Mouse (Mus musculus) thymus, adult 18-20 months (tissue): ENCODE data around the gene Serping1.
"Not testable (repeated sequence)": the region's sequence is repeated elsewhere in the genome, so short reads cannot be mapped to it uniquely, and the experiment has no call there.

Experiments used
- DNase-seq, 2 experiments: peaks; one replicate each; pipeline ENCODE4 v3.0.0; 2022; ENCODE audit warnings: mixed read lengths in 2 of 2

Gene Serping1

DNA sequence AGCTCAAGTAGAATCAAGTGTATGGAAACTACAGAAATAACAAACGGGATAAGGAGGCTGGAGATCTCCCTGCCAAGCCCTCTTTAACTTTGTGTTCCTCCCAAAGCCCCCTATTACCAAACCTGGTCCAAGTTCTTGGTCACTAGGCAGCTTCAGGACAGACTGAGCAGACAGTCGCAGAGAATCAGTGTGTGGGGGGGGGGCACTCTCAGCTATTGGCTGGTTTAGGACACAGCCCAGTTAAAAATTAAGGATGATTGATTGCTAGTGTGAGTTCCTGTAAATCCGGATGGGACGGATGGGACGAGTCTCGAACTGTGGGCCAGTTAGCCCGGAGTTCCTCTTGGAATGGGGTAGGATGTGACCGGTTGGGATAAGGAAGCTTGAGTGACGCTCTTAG lies at the start of gene Serping1:
TSS of gene Serping1 (minus strand) at position 204 of the 400 bp plus-strand sequence.
- DNase-seq = no peak

DNA sequence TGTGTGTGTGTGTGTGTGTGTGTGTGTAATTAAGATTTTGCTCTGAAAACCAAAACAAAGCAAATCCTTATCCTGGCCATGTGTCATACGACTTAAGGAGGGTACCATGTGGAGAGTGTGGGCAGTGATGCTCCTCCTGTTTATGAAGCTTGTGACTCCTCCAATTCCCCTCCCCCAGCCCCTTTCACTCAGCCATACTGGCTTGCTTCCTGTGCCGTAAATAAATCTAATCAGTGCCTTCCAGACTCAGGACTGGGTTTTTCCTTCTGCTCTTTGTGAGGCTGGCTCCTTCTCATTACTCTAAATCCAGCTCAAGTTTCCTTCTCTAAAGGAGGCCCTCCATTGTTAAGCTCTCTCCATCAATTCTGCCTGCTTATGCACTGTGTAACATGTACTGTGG lies 48.0 kb upstream of the Serping1 start:
- no peak for DNase-seq

DNA sequence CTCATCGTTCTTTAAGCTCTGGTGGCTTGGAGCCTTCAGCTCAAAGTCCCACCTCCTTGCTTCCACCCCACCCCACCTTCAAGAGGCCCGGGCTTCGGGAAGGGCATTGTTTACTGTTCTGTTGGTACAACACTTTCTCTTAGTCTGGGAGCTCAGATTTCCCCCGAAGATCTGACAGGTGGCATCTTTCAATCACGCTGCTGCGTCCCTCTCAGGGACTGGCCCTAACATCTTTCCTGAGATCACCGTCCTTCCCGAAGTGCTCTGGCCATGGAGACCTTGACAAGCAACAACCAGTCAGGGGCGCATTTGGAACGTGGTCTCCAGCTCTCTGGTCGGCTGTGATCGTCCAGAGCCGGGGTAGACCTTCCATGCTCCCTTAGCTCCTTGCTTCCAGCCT lies 47.3 kb upstream of the Serping1 start, which contains the start of gene Smtnl1:
TSS of gene Smtnl1 (minus strand) at position 101 of the 400 bp plus-strand sequence.
- DNase-seq = no peak

DNA sequence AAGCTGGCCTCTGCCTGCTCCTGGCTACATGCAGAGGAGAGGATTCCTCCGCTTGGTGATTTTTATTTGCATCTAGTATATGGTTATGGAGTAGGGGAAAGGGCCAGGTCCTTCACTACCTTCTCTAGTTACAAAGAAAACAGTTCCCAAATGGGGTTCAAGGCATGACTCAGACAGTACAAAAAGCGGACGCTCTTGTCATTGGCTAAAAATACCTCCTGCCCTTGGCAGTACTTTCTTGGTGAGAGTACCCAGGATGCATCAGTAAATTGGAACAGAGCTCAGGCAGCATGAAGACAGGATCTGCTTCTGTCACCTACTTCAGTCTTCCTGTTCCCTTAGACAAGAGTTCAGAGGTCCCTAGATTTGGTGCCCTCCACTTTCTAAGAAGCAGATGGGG lies 44.6 kb upstream of the Serping1 start:
- no peak for DNase-seq

DNA sequence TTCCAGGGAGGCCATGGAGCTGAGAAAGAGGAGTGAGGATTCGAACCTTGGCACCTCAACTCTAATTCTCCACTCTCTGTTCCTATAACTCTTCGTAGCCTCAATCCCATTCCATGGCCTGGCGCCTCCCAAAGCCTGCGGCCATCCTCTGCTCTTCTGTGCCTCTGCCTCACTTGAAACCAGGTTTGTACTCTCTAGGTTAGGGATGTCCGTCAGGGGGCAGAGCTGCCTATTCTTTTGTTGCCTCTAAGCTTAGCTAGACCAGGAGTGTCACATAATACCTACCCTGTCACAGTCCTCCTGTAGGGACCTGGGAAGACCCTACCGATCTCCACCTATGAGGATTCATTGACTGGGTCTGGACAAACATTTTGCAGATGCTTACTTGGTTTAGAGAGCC lies 37.4 kb upstream of the Serping1 start:
- no peak for DNase-seq

DNA sequence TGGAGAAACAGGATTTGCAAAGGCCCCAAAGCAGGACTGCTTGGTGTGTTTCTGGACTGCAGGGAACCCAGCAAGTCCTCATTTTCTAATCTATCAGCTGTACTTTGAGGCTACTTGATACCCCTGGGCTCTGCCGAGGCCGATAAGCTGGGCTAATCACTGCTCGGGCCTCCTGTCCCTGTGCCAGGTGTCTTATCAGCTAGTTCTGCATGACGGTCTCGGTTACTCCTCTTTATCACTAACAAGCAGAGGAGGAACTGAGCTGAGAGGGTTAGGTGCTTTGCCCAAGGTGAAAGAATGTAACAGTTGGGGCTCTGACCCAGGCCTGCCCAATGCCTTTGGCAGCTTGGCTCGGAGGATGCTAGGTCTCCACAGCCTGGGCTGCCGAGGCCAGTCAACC lies 36.6 kb upstream of the Serping1 start:
- no peak for DNase-seq

DNA sequence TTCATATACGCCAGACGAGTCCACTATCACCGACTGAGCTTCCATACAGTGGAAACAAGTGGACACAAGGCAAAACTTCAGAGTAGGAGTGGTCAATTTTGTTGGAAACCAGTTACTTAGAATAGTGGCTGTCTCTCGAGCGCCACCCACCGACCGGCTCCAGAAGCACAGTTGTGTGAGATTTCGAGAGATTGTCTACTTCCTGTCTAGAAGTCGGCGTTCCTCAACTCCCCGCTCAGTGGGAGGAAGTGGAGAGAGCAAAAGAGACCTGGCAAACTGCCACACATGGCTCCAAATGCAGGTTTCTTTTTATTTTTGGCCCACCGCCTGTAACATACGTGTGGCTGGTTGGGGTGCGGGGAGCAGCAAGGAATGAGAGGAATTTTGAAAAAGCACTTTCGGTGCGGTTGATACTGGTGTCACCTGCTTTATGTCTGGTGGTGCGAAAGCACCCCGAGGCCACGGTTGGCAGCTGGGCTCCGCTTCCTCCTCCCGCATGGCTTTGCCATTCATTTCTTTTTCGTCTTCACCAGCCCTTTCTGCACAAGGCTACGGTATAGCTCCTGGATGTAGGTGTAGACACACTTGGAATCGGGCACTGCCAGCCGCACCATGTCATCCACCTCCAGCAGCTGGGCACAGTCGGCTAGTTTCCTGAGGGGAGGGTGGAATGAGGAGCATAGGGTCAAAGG lies 35.8 kb upstream of the Serping1 start:
- peak; percentile 67 to 73 for DNase-seq

DNA sequence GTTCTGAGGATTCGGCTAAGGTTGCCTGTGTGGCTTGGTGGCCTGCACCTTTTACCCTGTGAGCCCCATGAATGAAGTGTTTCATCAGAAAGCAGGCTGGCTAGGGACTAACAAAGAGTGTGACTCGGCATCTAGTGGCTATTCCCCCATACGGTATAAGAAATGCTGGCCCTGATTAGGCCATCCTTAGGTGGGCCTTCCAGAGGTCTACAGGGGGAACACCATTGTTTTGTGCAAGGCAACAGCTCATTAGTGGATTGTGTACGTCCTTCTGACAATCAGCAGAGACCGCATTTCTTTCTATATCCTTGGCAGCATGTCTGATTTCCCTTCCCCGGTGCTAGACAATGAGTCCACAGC lies 35.3 kb upstream of the Serping1 start:
- DNase-seq = no peak

DNA sequence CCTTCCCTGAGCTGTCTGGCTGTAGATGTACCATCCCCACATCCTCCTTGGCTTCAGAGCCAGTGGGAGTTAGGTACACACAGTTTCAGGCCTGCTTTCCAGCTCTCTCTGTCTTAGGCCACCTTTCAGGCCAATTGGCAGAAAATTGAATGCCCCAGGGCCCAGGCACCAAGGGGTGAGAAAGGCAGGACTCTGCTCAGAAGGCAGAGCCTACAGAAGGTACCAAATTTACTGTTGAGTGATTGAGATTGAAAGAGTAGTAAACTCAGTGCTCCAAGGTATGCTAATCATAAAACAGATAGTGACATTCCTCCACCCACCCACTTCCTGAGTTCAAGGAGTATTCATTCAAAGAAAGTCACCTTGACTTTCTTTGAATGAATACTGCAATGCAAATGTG lies 34.1 kb upstream of the Serping1 start:
- no peak for DNase-seq

DNA sequence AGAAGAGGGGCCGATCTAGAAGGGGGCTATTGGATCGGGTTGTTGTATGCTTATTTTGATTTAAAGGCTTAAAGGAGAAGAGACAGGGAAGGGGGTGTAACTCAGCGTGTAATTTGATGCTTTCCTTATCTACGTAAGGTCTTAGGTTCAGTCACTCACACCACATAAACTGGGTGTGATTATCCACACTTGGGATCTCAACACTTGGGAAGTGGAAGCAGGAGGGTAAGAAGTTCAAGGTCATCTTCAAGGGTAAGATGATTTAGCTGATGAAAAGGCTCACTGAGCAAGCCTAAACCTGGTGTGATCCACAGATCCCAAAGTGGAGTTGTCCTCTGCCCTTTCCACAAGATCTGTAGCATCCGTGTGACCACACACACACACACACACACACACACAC lies 31.3 kb upstream of the Serping1 start:
- no peak for DNase-seq

DNA sequence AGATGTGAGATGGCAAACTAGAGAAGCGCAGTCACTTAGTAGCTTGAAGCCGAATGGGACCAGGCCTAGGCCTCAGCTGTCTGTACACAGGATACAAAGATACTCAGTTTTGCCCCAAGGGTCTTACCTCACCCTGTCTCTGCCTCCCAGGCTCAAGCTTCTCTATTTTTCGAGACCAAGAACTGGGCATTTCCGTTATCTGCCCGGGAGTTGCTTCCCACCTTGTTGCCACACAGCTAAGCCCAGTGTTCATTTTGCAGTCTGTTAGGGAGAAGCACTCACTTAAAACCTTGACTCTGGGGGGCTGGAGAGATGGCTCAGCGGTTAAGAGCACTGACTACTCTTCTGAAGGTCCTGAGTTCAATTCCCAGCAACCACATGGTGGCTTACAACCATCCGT lies 28.7 kb upstream of the Serping1 start:
- DNase-seq = no peak

DNA sequence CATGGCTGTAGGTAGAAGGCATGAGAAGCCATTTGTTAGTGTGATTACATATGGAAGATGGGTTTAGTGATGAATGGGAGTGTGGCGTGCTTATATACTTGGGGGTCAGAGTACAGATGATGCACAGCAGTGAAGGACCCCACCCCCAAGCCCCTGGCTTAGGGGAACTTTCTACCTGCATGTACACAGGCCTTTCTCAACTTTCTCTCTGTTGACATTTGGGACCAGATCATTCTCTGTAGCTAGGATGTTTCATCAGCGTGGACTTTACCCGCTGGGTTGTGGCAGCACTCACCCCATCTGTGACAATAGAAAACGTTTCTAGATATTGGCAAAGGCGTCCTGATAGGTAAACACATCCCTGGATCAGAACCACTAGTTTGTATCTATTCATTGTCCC lies 26.0 kb upstream of the Serping1 start:
- DNase-seq = not testable (repeated sequence)

DNA sequence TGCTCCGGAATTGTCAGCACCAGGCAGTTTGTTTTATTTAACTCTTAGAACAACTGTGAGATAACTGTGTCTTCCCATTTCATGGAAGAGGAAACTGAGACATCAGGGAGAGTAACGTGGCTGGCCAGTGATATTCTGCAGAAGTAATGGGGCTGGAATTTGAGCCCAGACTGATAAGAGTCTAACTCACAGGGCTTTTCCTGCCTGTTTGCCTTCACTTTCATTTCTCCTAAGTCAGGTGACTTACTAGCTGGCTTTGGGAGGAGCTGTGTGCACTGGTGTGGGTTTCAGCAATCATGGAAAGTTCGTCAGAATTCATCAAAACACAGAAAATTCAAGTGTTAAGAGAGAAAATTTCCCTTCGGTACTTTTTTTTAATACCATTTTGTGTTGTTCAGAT lies 25.1 kb upstream of the Serping1 start:
- DNase-seq = no peak

DNA sequence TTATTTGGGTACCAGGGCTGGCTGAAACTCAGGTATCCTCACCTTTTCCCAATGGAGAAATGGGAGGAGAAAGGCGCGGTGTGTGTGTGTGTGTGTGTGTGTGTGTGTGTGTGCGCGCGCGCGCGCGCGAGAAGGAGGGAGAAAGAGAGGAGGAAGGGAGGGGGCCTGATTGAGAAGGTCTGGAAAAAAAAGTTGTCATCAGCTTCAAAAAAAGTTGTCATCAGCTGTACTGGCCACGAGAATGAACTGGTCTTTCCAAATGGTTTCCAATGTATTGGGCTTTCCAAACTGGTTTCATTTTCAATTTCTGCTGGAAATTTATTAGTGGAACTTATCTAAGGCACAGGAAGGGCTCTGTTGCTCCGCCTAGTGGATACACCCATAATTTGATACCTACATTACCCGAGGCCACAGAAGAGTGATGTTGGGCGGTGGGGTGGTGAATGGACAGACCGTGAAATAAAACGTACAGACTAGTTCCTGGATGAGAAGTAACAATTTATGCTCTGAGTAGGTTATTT lies 23.9 kb upstream of the Serping1 start:
- no peak for DNase-seq

DNA sequence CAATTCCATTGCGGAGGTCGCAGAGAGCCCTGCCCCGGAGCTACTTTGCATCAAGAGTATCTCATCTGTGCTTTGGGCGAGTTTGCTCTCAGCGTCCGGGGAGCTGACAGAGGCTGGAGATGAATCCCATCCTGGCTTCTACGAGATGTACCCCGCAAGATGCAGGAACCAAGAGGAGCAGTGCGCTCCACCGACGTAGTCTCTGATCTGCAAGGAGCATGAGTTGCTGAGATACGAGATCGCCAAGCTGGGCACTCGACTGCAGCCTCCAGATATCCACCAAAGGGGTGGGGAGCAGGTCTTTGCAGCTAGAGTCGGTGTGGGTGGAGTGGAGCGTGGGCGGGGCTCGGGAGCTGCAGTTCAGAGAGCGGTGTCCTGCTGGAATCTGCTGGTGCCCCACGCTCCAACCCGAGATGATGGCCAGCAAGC lies 23.3 kb upstream of the Serping1 start, which contains the start of gene Ube2l6:
TSS of gene Ube2l6 (plus strand) at position 336 of the 429 bp plus-strand sequence.
- DNase-seq = peak; percentile 20 to 26

DNA sequence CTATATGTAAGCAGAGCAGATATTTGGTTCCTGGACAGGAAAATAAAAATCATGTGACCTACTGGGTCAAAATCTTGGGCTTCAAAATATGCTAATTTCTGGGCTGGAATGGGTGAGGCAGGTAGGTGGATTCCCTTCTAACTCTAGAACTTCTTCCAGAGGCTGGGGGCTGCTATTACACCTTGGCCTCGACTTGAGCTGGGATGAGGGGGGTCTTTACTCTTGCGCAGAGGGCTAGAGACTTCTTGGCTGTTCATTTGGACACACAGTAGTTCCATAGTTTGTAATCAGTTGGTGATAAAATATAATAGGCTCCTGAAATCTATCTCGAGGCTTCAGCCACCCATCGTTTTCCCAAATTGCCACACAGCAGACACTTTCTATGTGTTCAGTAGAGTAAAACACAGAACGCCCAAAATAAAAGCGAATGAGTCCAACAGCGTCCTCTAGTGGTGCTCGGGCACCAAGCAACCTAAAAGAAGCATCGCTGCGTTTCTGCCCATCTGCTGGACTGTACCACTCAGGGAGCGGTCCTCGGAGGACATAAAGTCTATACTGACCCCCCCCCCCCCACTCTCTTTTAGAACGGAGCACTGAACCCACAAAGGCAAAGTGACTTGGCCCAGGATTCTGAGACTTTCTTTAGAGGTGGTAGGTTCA lies 22.7 kb upstream of the Serping1 start:
- peak in 1 of 2 experiments; percentile 26 for DNase-seq

DNA sequence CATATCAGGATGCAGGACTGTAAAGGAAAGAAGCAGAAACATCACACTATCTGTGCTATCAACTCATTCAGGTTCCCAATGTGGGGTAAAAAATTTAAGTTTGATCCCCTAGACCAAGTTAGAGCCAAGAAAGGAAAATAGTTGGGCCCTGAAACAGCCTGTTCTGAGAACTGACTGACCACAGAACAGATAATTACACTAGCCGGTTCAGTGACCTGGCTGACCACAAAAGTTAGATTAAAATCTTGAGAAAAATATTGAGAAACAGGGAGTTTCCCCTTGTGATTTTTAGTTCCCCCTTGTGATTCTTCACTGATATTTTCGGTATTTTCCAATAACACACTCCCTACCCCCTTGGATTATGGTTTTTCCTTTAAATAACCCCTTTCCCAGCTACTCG lies 18.6 kb upstream of the Serping1 start:
- no peak for DNase-seq

DNA sequence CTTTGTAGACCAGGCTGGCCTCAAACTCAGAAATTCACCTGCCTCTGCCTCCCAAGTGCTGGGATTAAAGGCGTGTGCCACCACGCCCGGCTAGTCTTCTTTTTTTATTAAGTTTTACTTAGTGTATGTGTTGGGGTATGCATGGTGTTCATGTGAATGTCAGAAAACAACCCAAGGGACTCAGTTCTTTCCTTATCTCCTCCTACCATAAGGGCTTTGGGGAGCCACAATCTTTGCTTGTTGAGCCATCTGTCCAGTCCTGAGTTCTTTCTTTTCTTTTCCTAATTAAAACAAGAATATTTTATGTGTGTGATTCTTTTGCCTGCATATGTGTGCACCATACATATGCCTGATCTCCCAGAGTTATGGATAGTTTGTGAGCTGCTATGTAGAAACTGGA lies 17.9 kb upstream of the Serping1 start:
- DNase-seq = no peak

DNA sequence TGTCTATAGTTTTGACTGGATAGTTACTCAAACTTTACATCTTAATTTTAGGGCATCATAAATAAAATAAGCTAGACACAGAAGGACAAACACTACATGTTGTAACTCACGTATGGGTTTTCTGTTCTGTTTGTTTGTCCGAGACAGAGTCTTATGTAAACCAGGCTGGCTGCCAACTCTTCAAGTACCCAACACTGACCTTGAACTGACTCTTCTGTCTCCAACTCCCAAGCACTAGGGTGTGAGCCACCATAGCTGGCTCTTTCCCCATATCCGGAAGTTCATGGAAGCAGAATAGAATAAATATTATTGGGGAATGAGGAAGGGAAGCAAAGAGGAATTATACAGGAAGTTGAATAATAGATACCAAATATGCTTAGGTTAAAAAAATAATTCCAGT lies 17.3 kb upstream of the Serping1 start:
- DNase-seq = no peak

DNA sequence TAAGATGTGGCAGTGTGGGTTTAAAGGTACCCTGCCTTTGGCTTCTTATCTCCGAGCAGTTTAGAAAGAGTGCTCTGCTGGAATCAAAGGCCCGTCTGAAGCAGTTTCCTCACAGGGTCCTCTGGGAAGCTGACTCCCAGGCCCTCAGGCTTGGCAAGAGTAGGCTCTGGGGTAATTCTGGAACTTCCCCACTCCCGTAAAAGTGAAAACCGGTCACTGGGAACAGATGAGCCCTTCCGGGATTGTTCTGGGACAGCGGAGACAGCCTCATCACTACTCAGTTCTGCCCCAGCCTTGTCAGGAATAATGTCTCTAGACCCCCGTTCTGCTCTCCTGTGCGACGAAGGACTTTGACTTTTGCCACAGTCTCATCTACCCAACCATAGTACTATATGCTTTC lies 15.2 kb upstream of the Serping1 start:
- DNase-seq = no peak

DNA sequence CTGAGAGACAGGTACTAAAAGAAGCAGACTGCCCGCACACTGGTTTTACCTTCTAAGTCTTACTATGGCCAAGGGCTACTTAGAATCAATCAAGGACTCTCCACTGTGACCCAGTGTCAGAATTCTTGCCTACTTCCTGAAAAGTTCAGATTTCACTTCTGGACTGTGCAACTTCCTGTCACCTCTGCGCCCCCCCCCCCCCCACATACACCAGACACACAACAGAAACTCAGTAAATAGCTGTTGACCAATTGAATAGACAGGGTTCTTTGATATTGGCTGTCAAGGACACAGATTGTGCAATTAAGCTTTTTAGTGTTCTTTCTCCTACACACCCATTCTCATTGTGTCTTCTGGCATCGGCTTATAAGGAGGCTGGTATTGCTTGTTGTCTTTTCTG lies 13.1 kb upstream of the Serping1 start:
- no peak for DNase-seq

DNA sequence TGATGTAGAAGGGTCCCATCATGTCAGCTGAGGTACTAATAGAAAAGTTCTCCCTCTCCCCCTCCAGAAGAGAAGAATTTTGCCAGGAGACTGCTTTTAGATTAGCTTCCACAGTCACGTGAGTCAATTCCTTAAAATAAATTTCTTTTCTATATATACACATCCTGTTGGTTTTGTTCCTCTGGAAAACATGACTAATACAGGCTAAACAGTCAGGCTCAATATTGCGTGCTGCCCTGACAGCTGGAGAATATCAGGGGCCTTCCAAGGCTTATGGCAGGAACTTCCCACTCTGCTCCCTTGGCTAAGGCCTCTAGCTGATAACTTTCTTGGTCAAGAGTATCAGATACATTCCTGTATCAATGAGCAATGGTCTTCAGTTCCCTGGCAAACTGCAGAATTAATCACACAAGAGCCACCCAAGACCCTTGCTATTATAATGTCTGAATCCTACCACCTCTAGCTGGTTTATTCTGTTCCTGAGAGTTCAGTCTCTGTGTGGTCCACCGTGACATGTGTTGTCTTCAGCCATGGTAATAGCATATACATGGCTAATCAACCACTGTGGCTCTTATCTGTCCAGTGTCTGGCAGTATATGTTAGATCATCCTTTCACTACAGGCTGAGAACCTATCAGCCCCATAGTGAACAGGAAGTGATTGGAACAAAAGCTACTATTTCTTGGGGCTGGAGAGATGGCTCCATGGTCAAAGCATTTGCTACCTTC lies 8.8 kb upstream of the Serping1 start:
- DNase-seq = no peak

DNA sequence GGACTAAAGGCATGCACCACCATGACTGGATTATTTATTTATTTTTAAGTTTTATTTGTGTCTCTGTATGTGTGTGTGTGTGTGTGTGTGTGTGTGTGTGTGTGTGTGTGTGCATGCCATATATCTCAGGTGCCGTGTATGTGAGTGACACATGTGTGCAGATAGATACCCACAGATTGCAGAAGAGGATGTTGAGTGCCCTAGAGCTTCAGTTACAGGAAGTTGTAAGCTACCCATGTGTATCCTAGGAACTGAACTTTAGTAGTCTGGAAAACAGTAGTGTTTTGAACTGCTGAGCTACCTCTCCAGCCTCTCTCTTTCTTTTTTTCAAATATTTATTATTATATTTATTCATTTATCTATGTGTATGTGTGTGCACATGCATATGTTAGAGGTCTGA lies 8.1 kb upstream of the Serping1 start:
- no peak for DNase-seq

DNA sequence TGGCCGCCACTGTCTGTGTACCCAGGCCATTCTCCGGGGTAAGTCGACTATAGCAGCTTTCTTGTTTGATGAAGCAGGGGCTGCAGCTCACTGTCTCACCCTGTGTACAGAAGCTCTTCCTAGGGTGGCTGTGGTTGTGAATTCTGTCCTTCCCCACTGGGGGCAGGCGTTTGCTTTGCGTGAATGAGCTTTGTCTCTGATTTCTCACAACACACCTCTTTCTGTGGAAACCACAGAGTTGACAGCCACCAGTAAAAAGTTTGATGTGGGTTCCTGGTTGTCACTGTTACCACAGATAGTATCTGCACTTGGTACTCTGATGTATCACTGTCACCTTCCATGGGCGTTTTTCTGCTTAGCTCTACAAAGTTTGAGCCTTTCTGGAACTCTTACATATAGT lies 4.0 kb upstream of the Serping1 start:
- DNase-seq = peak in 1 of 2 experiments; percentile 46
